Mouse (Mus musculus) hindbrain, embryonic 11.5 days (tissue): ENCODE results near the gene AL731706.2. TPM values are rescaled to one million over a fixed set of nuclear protein-coding genes. Genes with fewer than 3 reads are reported as not detected.
"Not testable (repeated sequence)": the region's sequence is repeated elsewhere in the genome, so short reads cannot be mapped to it uniquely, and the experiment has no call there.

Source experiments
- ATAC-seq: fragments of 200-750 bp; cut with Nextera tagmentation; 2 replicates; pipeline ENCODE4 v1.8.0; 2017; ENCODE audit warnings: mild to moderate bottlenecking, moderate TSS enrichment, moderate library complexity; ENCODE audit not compliant: low FRiP score
- DNase-seq: peaks from one replicate; pipeline ENCODE4 v3.0.0-alpha.2; 2015; ENCODE audit warnings: low spot score
- H3K27ac ChIP-seq: fragments of 300-500 bp; sonication (generic); 2 replicates; pipeline ENCODE4 v1.5.1; 2014; ENCODE audit warnings: mild to moderate bottlenecking, low read depth, low read length
- H3K27me3 ChIP-seq: fragments of 300-500 bp; sonication (generic); 2 replicates; pipeline ENCODE4 v1.6.1; 2014; ENCODE audit warnings: mild to moderate bottlenecking, low read length, moderate library complexity, mixed read lengths; ENCODE audit not compliant: control insufficient read depth, insufficient read depth
- H3K36me3 ChIP-seq: fragments of 300-500 bp; sonication (generic); 2 replicates; pipeline ENCODE4 v1.6.1; 2014; ENCODE audit warnings: mild to moderate bottlenecking, low read length, moderate library complexity, mixed read lengths; ENCODE audit not compliant: control insufficient read depth, insufficient read depth
- H3K4me1 ChIP-seq: fragments of 300-500 bp; sonication (generic); replicated peaks from 2 replicates; pipeline ENCODE4 v1.6.1; 2014; ENCODE audit warnings: low read length, mixed read lengths; ENCODE audit not compliant: control insufficient read depth, insufficient read depth
- H3K4me2 ChIP-seq: fragments of 300-500 bp; sonication (generic); replicated peaks from 2 replicates; pipeline ENCODE4 v1.6.1; 2014; ENCODE audit warnings: mild to moderate bottlenecking, low read depth, low read length
- H3K4me3 ChIP-seq: fragments of 300-500 bp; sonication (generic); 2 replicates; pipeline ENCODE4 v1.5.1; 2014; ENCODE audit warnings: low read depth, low read length
- H3K9ac ChIP-seq: fragments of 300-500 bp; sonication (generic); 2 replicates; pipeline ENCODE4 v1.6.1; 2014; ENCODE audit warnings: low read depth, low read length
- H3K9me3 ChIP-seq: fragments of 300-500 bp; sonication (generic); 2 replicates; pipeline ENCODE4 v1.6.1; 2016; ENCODE audit warnings: low read length; ENCODE audit not compliant: control insufficient read depth
- WGBS: fragments of 180-500 bp; shearing (Covaris S2); extraction: QIAGEN DNeasy Blood & Tissue Kit; methylation state at CpG from one replicate; pipeline ENCODE4 v1.1.7; 2014; 5-methylcytosine and 5-hydroxymethylcytosine counted together
- polyA plus RNA-seq: library from polyadenylated mRNA; unstranded; fragments of >200 nt; fragmentation: Nextera tagmentation; extraction: Ambion mirVana; gene quantifications from 2 replicates; pipeline ENCODE4 v1.2.1, GENCODE M21; 2014

Gene AL731706.2
- polyA plus RNA-seq, 1 experiment from 2014 or later = 25.8 TPM

GRCm38 (mm10) chr2:136896131-136896530 lies 10.7 kb upstream of the AL731706.2 start:
- DNase-seq (no peak), ATAC-seq (no peak)
- H3K27ac ChIP-seq = no peak overlapping the region
- no peak overlapping the region for H3K4me2 ChIP-seq
- H3K27me3 ChIP-seq = no peaks in the 10 kb centered on the region
- H3K4me3 ChIP-seq = no peak overlapping the region
- WGBS = 73% methylated on average over 2 of the region's 2 CpGs
- no peaks in the 10 kb centered on the region for H3K36me3 ChIP-seq
- no peaks in the 10 kb centered on the region for H3K9me3 ChIP-seq
- no peaks in the 10 kb centered on the region for H3K4me1 ChIP-seq
- H3K9ac ChIP-seq = no peak overlapping the region

- Histone ChIP-seq H3K4me2 (no peak overlapping the region), H3K27me3 (no peaks in the 10 kb centered on the region), H3K27ac (no peak overlapping the region), H3K9ac (no peak overlapping the region), H3K9me3 (no peaks in the 10 kb centered on the region), H3K36me3 (no peaks in the 10 kb centered on the region), H3K4me3 (no peak overlapping the region), H3K4me1 (no peaks in the 10 kb centered on the region)
- DNase-seq (no peak), ATAC-seq (no peak)
- 63% methylated on average over 2 of the region's 2 CpGs for WGBS
These were observed 9.0 kb upstream of the AL731706.2 start for GRCm38 (mm10) chr2:136894494-136894893.

- Histone ChIP-seq H3K4me2 (peak overlapping the region; percentile 34), H3K36me3 (no peaks in the 10 kb centered on the region), H3K4me3 (peak overlapping the region; percentile 74), H3K27ac (peak overlapping the region; percentile 83), H3K27me3 (no peaks in the 10 kb centered on the region), H3K9me3 (no peaks in the 10 kb centered on the region), H3K9ac (peak overlapping the region; percentile 71), H3K4me1 (no peaks in the 10 kb centered on the region)
- DNase-seq = peak; percentile 94
- ATAC-seq = peak; percentile 78
- WGBS = under 1% methylated on average over 23 of the region's 23 CpGs
These were observed 6.5 kb upstream of the AL731706.2 start for GRCm38 (mm10) chr2:136891951-136892371.

- H3K27ac ChIP-seq = peak within 1 kb of the TSS; percentile 83
- peak within 1 kb of the TSS; percentile 74 for H3K4me3 ChIP-seq
- H3K4me1 ChIP-seq = no peaks in the 10 kb centered on the region
- ATAC-seq (peak; percentile 98), DNase-seq (peak; percentile 99)
- H3K4me2 ChIP-seq = peak within 1 kb of the TSS; percentile 37
- H3K9ac ChIP-seq = peak within 1 kb of the TSS; percentile 80
- no peaks in the 10 kb centered on the region for H3K27me3 ChIP-seq
- no peaks in the 10 kb centered on the region for H3K36me3 ChIP-seq
- no peaks in the 10 kb centered on the region for H3K9me3 ChIP-seq
- under 1% methylated on average over 49 of the region's 49 CpGs for WGBS
These were observed 5.8 kb upstream of the AL731706.2 start, which contains the start of the genes Slx4ip, AL731706.1 and Mkks for GRCm38 (mm10) chr2:136891068-136891950. Gene Slx4ip, plus strand, starts transcription at chr2:136891218. Gene AL731706.1, minus strand, starts transcription at chr2:136891389. Gene Mkks, minus strand, starts transcription at chr2:136891389.

GRCm38 (mm10) chr2:136890716-136891067 lies 5.2 kb upstream of the AL731706.2 start:
- peak overlapping the region; percentile 37 for H3K4me2 ChIP-seq
- not testable (repeated sequence) for H3K9me3 ChIP-seq, DNase-seq, H3K27me3 ChIP-seq, H3K36me3 ChIP-seq, H3K4me1 ChIP-seq
- ATAC-seq = peak; percentile 81
- peak overlapping the region; percentile 83 for H3K27ac ChIP-seq
- WGBS = 7% methylated on average over 15 of the region's 15 CpGs
- H3K9ac ChIP-seq = peak overlapping the region; percentile 80
- peak overlapping the region; percentile 74 for H3K4me3 ChIP-seq

GRCm38 (mm10) chr2:136886846-136887245 lies 1.4 kb upstream of the AL731706.2 start:
- peak; percentile 28 for DNase-seq
- no peaks in the 10 kb centered on the region for H3K9me3 ChIP-seq

GRCm38 (mm10) chr2:136854543-136855388 lies 30.7 kb downstream of the AL731706.2 start:
- H3K9me3 ChIP-seq = no peaks in the 10 kb centered on the region
- H3K4me2 ChIP-seq = no peak overlapping the region
- ATAC-seq (peak; percentile 59), DNase-seq (peak; percentile 38)
- no peaks in the 10 kb centered on the region for H3K27me3 ChIP-seq
- peak overlapping the region; percentile 6; the same call in 1 of the 2 replicates for H3K27ac ChIP-seq
- H3K9ac ChIP-seq = no peak overlapping the region
- no peaks in the 10 kb centered on the region for H3K36me3 ChIP-seq
- 27% methylated on average over 5 of the region's 5 CpGs for WGBS
- H3K4me1 ChIP-seq = 0 out of 2 replicates have a peak, but pooled peaks cover 2% of the 10 kb centered on the region
- H3K4me3 ChIP-seq = no peak overlapping the region

More at GRCm38 (mm10) chr2:136886846-136887245, 1.4 kb upstream of the AL731706.2 start:
- WGBS = 74% methylated on average over 4 of the region's 4 CpGs
- Histone ChIP-seq H3K4me1 (no peaks in the 10 kb centered on the region), H3K36me3 (no peaks in the 10 kb centered on the region), H3K4me3 (no peak overlapping the region), H3K4me2 (no peak overlapping the region), H3K27me3 (no peaks in the 10 kb centered on the region), H3K9ac (no peak overlapping the region), H3K27ac (no peak overlapping the region)
- ATAC-seq = no peak

- DNase-seq (no peak), ATAC-seq (no peak)
- Histone ChIP-seq H3K4me3 (no peak overlapping the region), H3K36me3 (no peaks in the 10 kb centered on the region), H3K9me3 (no peaks in the 10 kb centered on the region), H3K4me1 (0 out of 2 replicates have a peak, but pooled peaks cover 2% of the 10 kb centered on the region), H3K27ac (no peak overlapping the region), H3K4me2 (no peak overlapping the region), H3K27me3 (no peaks in the 10 kb centered on the region), H3K9ac (no peak overlapping the region)
- WGBS = 73% methylated on average over 3 of the region's 3 CpGs
These were observed 35.1 kb downstream of the AL731706.2 start for GRCm38 (mm10) chr2:136850366-136850765.
